Mouse (Mus musculus) forebrain, embryonic 16.5 days (tissue): ENCODE measurements around the gene Olfr1366. TPM values are rescaled to one million over a fixed set of nuclear protein-coding genes. Genes with fewer than 3 reads are reported as not detected.
"Not testable (repeated sequence)": the region's sequence is repeated elsewhere in the genome, so short reads cannot be mapped to it uniquely, and the experiment has no call there.

ENCODE experiments used
- ATAC-seq: fragments of 200-750 bp; cut with Nextera tagmentation; 2 replicates; pipeline ENCODE4 v1.8.0; 2017; ENCODE audit warnings: mild to moderate bottlenecking, moderate library complexity
- H3K27ac ChIP-seq: fragments of 300-500 bp; sonication (generic); 2 replicates; pipeline ENCODE4 v1.5.1; 2014; ENCODE audit warnings: low read length, control low read depth
- H3K27me3 ChIP-seq: fragments of 300-500 bp; sonication (generic); replicated peaks from 2 replicates; pipeline ENCODE4 v1.6.1; 2014; ENCODE audit warnings: low read length; ENCODE audit not compliant: control insufficient read depth, insufficient read depth
- H3K36me3 ChIP-seq: fragments of 300-500 bp; sonication (generic); 2 replicates; pipeline ENCODE4 v1.6.1; 2014; ENCODE audit not compliant: control insufficient read depth, insufficient read depth
- H3K4me1 ChIP-seq: fragments of 300-500 bp; sonication (generic); replicated peaks from 2 replicates; pipeline ENCODE4 v1.6.1; 2014; ENCODE audit warnings: low read length; ENCODE audit not compliant: control insufficient read depth, insufficient read depth
- H3K4me2 ChIP-seq: fragments of 300-500 bp; sonication (generic); 2 replicates; pipeline ENCODE4 v1.6.1; 2014; ENCODE audit warnings: mild to moderate bottlenecking, low read length, control low read depth
- H3K4me3 ChIP-seq: fragments of 300-500 bp; sonication (generic); replicated peaks from 2 replicates; pipeline ENCODE4 v1.5.1; 2014; ENCODE audit warnings: mild to moderate bottlenecking, low read length, control low read depth
- H3K9ac ChIP-seq: fragments of 300-500 bp; sonication (generic); replicated peaks from 2 replicates; pipeline ENCODE4 v1.6.1; 2014; ENCODE audit warnings: low read depth, low read length, control low read depth
- H3K9me3 ChIP-seq: fragments of 300-500 bp; sonication (generic); 2 replicates; pipeline ENCODE4 v1.6.1; 2016; ENCODE audit warnings: low read length; ENCODE audit not compliant: control insufficient read depth
- WGBS: fragments of 180-500 bp; shearing (Covaris S2); extraction: QIAGEN DNeasy Blood & Tissue Kit; methylation state at CpG from one replicate; pipeline ENCODE4 v1.1.7; 2014; 5-methylcytosine and 5-hydroxymethylcytosine counted together
- polyA plus RNA-seq: library from polyadenylated mRNA; unstranded; fragments of >200 nt; fragmentation: Nextera tagmentation; extraction: Ambion mirVana; gene quantifications from 2 replicates; pipeline ENCODE4 v1.2.1, GENCODE M21; 2015

Gene Olfr1366
- polyA plus RNA-seq, 1 experiment from 2014 or later: 0.15 TPM

DNA sequence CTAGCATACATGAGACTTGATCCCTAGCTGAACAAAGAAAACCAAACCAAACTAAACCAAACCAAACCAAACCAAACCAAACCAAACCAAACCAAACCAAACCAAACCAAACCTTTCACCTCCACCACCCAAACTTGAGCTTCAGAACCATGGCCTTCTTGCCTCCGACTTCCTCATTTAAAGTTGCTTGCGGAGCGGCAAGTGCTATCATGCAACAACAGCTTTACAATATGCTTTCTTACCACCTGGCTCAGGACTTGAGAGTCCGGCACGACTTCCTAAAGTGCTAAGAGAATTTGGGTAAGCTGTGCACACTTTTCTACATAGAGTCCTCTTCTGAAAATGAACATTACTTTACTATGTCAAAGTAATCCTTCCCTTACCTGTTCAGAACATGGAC, 40.3 kb downstream of the Olfr1366 start:
- ATAC-seq: no peak
- Histone ChIP-seq H3K36me3 (no peaks in the 10 kb centered on the region), H3K27me3 (no peaks in the 10 kb centered on the region), H3K27ac (no peak overlapping the region), H3K9ac (no peak overlapping the region), H3K4me1 (peaks cover 4% of the 10 kb centered on the region), H3K4me3 (no peak overlapping the region), H3K9me3 (no peaks in the 10 kb centered on the region), H3K4me2 (no peak overlapping the region)
- 92% methylated on average over 5 of the region's 5 CpGs for WGBS

GRCm38 (mm10) chr13:21501182-21501581, 41.4 kb downstream of the Olfr1366 start, which contains the start of gene Gm11273:
Gene Gm11273 (minus strand): TSS chr13:21501418.
- not testable (repeated sequence) for H3K27me3 ChIP-seq, H3K27ac ChIP-seq, H3K9ac ChIP-seq, H3K4me2 ChIP-seq, H3K4me1 ChIP-seq, H3K9me3 ChIP-seq, ATAC-seq, H3K36me3 ChIP-seq, H3K4me3 ChIP-seq
- 96% methylated on average over 17 of the region's 17 CpGs for WGBS

DNA sequence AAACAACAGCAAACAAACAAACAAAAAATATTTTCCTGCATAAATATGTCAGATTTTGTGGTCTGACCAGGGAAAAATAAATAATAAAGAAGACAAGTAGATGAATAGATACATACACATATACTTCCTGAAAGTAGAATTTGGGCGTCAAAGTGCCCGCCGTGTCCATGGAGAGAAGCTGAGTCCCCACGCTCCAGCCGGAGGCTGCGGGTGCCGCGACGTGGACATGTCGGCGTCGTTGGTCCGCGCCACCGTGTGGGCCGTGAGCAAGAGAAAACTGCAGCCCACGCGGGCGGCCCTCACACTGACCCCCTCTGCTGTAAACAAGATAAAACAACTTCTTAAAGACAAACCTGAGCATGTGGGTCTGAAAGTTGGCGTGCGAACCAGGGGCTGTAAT, 47.5 kb downstream of the Olfr1366 start, which contains the start of gene AK157302:
AK157302 (plus strand) TSS at position 144 of the 400 bp plus-strand sequence.
- no peak within 1 kb of the TSS for H3K4me3 ChIP-seq
- H3K27ac ChIP-seq: no peak within 1 kb of the TSS
- H3K4me1 ChIP-seq: no peaks in the 10 kb centered on the region
- no peak within 1 kb of the TSS for H3K4me2 ChIP-seq
- no peak within 1 kb of the TSS for H3K9ac ChIP-seq
- H3K9me3 ChIP-seq: no peaks in the 10 kb centered on the region
- ATAC-seq: no peak
- H3K27me3 ChIP-seq: no peaks in the 10 kb centered on the region
- H3K36me3 ChIP-seq: no peaks in the 10 kb centered on the region
- 95% methylated on average over 21 of the region's 21 CpGs for WGBS

DNA sequence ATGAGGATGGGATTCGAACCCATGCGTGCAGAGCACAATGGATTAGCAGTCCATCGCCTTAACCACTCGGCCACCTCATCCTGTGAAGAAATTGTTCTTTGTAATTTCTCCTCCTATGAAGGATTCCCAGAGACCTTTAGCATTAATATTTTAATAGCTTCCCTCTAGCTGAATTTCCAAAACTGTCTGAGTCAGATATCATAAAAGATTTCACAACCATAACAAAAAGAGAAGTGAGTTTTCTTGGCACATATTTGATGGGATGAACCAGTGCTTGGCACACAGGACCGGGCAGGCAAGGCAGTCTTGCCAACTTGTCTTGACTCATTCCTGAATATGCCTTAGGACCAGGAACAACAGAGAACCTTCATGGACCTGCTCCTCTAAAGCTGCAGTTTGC, 49.8 kb downstream of the Olfr1366 start:
- 94% methylated on average over 5 of the region's 5 CpGs for WGBS
- no peak for ATAC-seq
- Histone ChIP-seq H3K9ac (no peak overlapping the region), H3K4me1 (no peaks in the 10 kb centered on the region), H3K4me2 (no peak overlapping the region), H3K9me3 (no peaks in the 10 kb centered on the region), H3K36me3 (no peaks in the 10 kb centered on the region), H3K27me3 (no peaks in the 10 kb centered on the region), H3K4me3 (no peak overlapping the region), H3K27ac (no peak overlapping the region)

- Histone ChIP-seq H3K36me3 (peaks cover 10% of the 10 kb centered on the region), H3K9me3 (no peaks in the 10 kb centered on the region), H3K27me3 (no peaks in the 10 kb centered on the region), H3K9ac (no peak overlapping the region), H3K27ac (no peak overlapping the region), H3K4me2 (no peak overlapping the region), H3K4me3 (no peak overlapping the region), H3K4me1 (0 out of 2 replicates have a peak, but pooled peaks cover 3% of the 10 kb centered on the region)
- WGBS: 94% methylated on average over 1 of the region's 1 CpGs
- no peak for ATAC-seq
Measured at GRCm38 (mm10) chr13:21486881-21487280, 55.7 kb downstream of the Olfr1366 start.

Other genes starting within 250 kb of the Olfr1366 start
- gene Gpx6, start 230.7 kb downstream of the Olfr1366 start, polyA plus RNA-seq: not detected in 2 replicates
- not detected in 2 replicates for gene Olfr1367, start 195.9 kb downstream of the Olfr1366 start, polyA plus RNA-seq
- gene Zscan12, start 180.0 kb downstream of the Olfr1366 start, polyA plus RNA-seq: 15.5 and 16.1 TPM in 2 replicates
- 92.6 and 93.3 TPM in 2 replicates for gene Zkscan3, start 140.1 kb downstream of the Olfr1366 start, polyA plus RNA-seq
- 2.0 and 3.4 TPM in 2 replicates for gene Pgbd1, start 101.8 kb downstream of the Olfr1366 start, polyA plus RNA-seq
- 16.2 and 22.1 TPM in 2 replicates for gene Zscan26, start 89.1 kb downstream of the Olfr1366 start, polyA plus RNA-seq
- 2.8 and 4.3 TPM in 2 replicates for gene Nkapl, start 74.3 kb downstream of the Olfr1366 start, polyA plus RNA-seq
- gene Zkscan4, start 63.9 kb downstream of the Olfr1366 start, polyA plus RNA-seq: 10.1 and 10.7 TPM in 2 replicates
- not detected in 2 replicates for gene Gm10065, start 63.4 kb downstream of the Olfr1366 start, polyA plus RNA-seq
- 0.35 and 0.48 TPM in 2 replicates for gene AK157302, start 47.6 kb downstream of the Olfr1366 start, polyA plus RNA-seq
- gene Gm11273, start 41.4 kb downstream of the Olfr1366 start, polyA plus RNA-seq: 7.4 and 8.0 TPM in 2 replicates
- 6.9 and 8.0 TPM in 2 replicates for gene Zkscan8, start 11.7 kb downstream of the Olfr1366 start, polyA plus RNA-seq
- 0.07 TPM in 1 of 2 replicates, not detected in the other for gene Olfr1535, start 17.1 kb upstream of the Olfr1366 start, polyA plus RNA-seq
- gene Olfr1364, start 39.0 kb upstream of the Olfr1366 start, polyA plus RNA-seq: not detected in 2 replicates
- not detected in 2 replicates for gene Olfr1362, start 71.2 kb upstream of the Olfr1366 start, polyA plus RNA-seq
- gene Olfr11, start 99.7 kb upstream of the Olfr1366 start, polyA plus RNA-seq: 0.06 TPM in 1 of 2 replicates, not detected in the other
- not detected in 2 replicates for gene Olfr1361, start 120.6 kb upstream of the Olfr1366 start, polyA plus RNA-seq
- gene Olfr1360, start 134.6 kb upstream of the Olfr1366 start, polyA plus RNA-seq: not detected in 2 replicates
- not detected in 2 replicates for gene Olfr1359, start 155.3 kb upstream of the Olfr1366 start, polyA plus RNA-seq
- gene Hist1h2bl, start 173.3 kb upstream of the Olfr1366 start, polyA plus RNA-seq: 1.9 TPM in 1 of 2 replicates, not detected in the other
- 12.5 and 20.8 TPM in 2 replicates for gene Hist1h2ai, start 173.6 kb upstream of the Olfr1366 start, polyA plus RNA-seq
- 2.2 and 3.7 TPM in 2 replicates for gene Hist1h3h, start 174.9 kb upstream of the Olfr1366 start, polyA plus RNA-seq
- 1.2 and 2.2 TPM in 2 replicates for gene Hist1h2bm, start 179.2 kb upstream of the Olfr1366 start, polyA plus RNA-seq
- gene Hist1h4j, start 192.3 kb upstream of the Olfr1366 start, polyA plus RNA-seq: 0.94 and 1.2 TPM in 2 replicates
- gene Hist1h4k, start 207.7 kb upstream of the Olfr1366 start, polyA plus RNA-seq: 1.5 and 1.6 TPM in 2 replicates
- 12.3 and 18.7 TPM in 2 replicates for gene Hist1h2ak, start 211.0 kb upstream of the Olfr1366 start, polyA plus RNA-seq
- gene Hist1h2bn, start 211.3 kb upstream of the Olfr1366 start, polyA plus RNA-seq: 0.85 and 2.3 TPM in 2 replicates
- 6.5 and 7.8 TPM in 2 replicates for gene Hist1h1b, start 237.8 kb upstream of the Olfr1366 start, polyA plus RNA-seq
- 49.1 and 60.2 TPM in 2 replicates for gene Hist1h3i, start 240.6 kb upstream of the Olfr1366 start, polyA plus RNA-seq
- 1.7 TPM in 1 of 2 replicates, not detected in the other for gene Hist1h2an, start 244.4 kb upstream of the Olfr1366 start, polyA plus RNA-seq
- 2.0 TPM in 1 of 2 replicates, not detected in the other for gene Hist1h2bp, start 244.7 kb upstream of the Olfr1366 start, polyA plus RNA-seq